In the genomic region with DNA sequence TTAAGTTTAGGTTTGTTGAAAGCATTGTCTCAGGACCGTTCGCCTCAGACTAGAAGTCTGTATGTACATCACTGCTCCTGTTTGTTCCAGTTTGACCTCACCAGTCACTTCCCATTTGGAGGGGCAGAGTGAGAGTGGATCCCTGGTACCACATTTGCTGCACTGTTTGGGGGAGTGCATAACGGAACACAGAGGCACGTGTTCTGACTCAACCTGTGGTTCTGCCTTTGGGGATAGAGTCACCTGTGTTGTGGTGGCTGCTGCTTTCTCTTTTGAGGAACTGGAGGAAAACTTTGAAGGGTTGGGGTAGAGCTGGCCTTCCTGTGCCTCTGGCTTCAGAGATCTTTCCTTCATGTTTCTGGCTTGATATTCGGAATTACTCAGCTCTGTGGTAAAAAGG, we compare ENCODE assay signal across 8 mouse cellular contexts. TPM values are rescaled to one million over a fixed set of nuclear protein-coding genes. Genes with fewer than 3 reads are reported as not detected.
A peak's percentile ranks its signal among the peaks of the same experiment; 100 is the strongest.
DNase-seq lines count a peak whose midpoint lies in the region; ATAC-seq and TF ChIP-seq lines count a peak whose summit lies in the region.
"Had no signal": no experiment of that assay in that cellular context is flagged by ENCODE, and none has a peak within 500 bp of the region (broad histone marks: within the 10 kb centered on the region; RNA-seq: fewer than 3 reads in every experiment).

No protein-coding gene starts in this region.

- H3K4me1 ChIP-seq in thymus, adult 2 months (replicated peaks; ENCODE audit: control insufficient read depth, insufficient read depth, low read length) = peaks cover 25% of the 10 kb centered on the region
- peaks cover 34% of the 10 kb centered on the region for H3K4me1 ChIP-seq in megakaryocyte, embryonic 14.5 days

- peak; percentile 51 to 60 for ATAC-seq in hematopoietic stem cell, adult 5-6 weeks (replicated peaks in 1 of 2; ENCODE audit: insufficient read depth in 1 of 2, low FRiP score in 2 of 2, low TSS enrichment in 1 of 2, low read depth in 1 of 2, poor library complexity in 2 of 2, severe bottlenecking in 2 of 2)

- TF ChIP-seq CTCF in thymus, adult 2 months (IDR thresholded peaks at IDR 0.05; ENCODE audit: borderline replicate concordance, control insufficient read depth, extremely low read depth, insufficient read depth, low read length, poor library complexity) = no peak

- no peaks in the 10 kb centered on the region for H3K36me3 ChIP-seq in thymus, adult 2 months (ENCODE audit: control insufficient read depth, insufficient read depth, low read length)
- no peaks in the 10 kb centered on the region for H3K36me3 ChIP-seq in megakaryocyte, embryonic 14.5 days (replicated peaks; ENCODE audit: low read length)

- TF ChIP-seq POLR2A in thymus, adult 2 months (IDR thresholded peaks at IDR 0.05; ENCODE audit: control insufficient read depth, extremely low read depth, insufficient read depth, low read length, poor library complexity) = no peak

- peaks cover 2% of the 10 kb centered on the region for H3K9me3 ChIP-seq in megakaryocyte, embryonic 14.5 days

- no peak overlapping the region for H3K4me3 ChIP-seq in thymus, adult 2 months (ENCODE audit: control insufficient read depth, insufficient read depth, low read length)
- H3K4me3 ChIP-seq in megakaryocyte, embryonic 14.5 days (replicated peaks) = peak overlapping the region; percentile 71

- 5% methylated on average over 5 of the region's 5 CpGs for WGBS in thymus, adult 2 months

- no peaks in the 10 kb centered on the region; the same call in 1 of the 2 replicates for H3K27me3 ChIP-seq in thymus, adult 2 months (ENCODE audit: control insufficient read depth, insufficient read depth, low read length)
- peaks cover 76% of the 10 kb centered on the region for H3K27me3 ChIP-seq in megakaryocyte, embryonic 14.5 days (replicated peaks)

- peak; percentile 15 for DNase-seq in thymus, postnatal 4 days
- DNase-seq in thymus, adult 2 months = no peak
- no peak for DNase-seq in layer of hippocampus, postnatal 10 days (ENCODE audit: low spot score in 2 of 2)
- no peak for DNase-seq in layer of hippocampus, adult 18-20 months (ENCODE audit: low spot score in 2 of 2)
- DNase-seq in urinary bladder, postnatal 10 days (ENCODE audit: low spot score) = no peak

- H3K27ac ChIP-seq in thymus, adult 2 months (ENCODE audit: control insufficient read depth, insufficient read depth, low read length) = no peak overlapping the region

RNA-seq across cellular contexts. Expression of a gene that starts 2.2 kb away (rescaled TPM):
- polyA plus RNA-seq in thymus, adult 2 months (2012; rRNA removed) = 7.7 and 8.3 TPM in 2 replicates
- 1.2 and 8.4 TPM in 2 replicates for total RNA-seq in hematopoietic stem cell, adult 5-6 weeks (2017)
- polyA plus RNA-seq in megakaryocyte, embryonic 14.5 days (2012; ENCODE audit: insufficient read depth, low replicate concordance) = 0.81 and 0.87 TPM in 2 replicates
- total RNA-seq in layer of hippocampus, postnatal 10 days (2021) = 10 to 100 TPM; 10.2 to 12.6 TPM
- total RNA-seq in layer of hippocampus, adult 18-20 months (2021) = 10 to 100 TPM; 11.3 to 13.5 TPM

RNA-seq across cellular contexts. Expression of a gene that starts 38.7 kb away (rescaled TPM):
- 0.16 and 0.17 TPM in 2 replicates for polyA plus RNA-seq in thymus, adult 2 months (2012; rRNA removed)
- not detected in 2 replicates for total RNA-seq in hematopoietic stem cell, adult 5-6 weeks (2017)
- not detected in 2 replicates for polyA plus RNA-seq in megakaryocyte, embryonic 14.5 days (2012; ENCODE audit: insufficient read depth, low replicate concordance)
- not detected for total RNA-seq in layer of hippocampus, postnatal 10 days (2021)
- not detected for total RNA-seq in layer of hippocampus, adult 18-20 months (2021)

RNA-seq across cellular contexts. Expression of a gene that starts 40.7 kb away (rescaled TPM):
- polyA plus RNA-seq in thymus, adult 2 months (2012; rRNA removed) = 9.2 and 9.4 TPM in 2 replicates
- total RNA-seq in hematopoietic stem cell, adult 5-6 weeks (2017) = 3.6 and 5.6 TPM in 2 replicates
- 0.72 TPM in 1 of 2 replicates, not detected in the other for polyA plus RNA-seq in megakaryocyte, embryonic 14.5 days (2012; ENCODE audit: insufficient read depth, low replicate concordance)
- 10 to 100 TPM; 22.7 to 26.5 TPM for total RNA-seq in layer of hippocampus, postnatal 10 days (2021)
- 10 to 100 TPM; 20.2 to 21.4 TPM for total RNA-seq in layer of hippocampus, adult 18-20 months (2021)

RNA-seq across cellular contexts. Expression of a gene that starts 46.9 kb away (rescaled TPM):
- polyA plus RNA-seq in thymus, adult 2 months (2012; rRNA removed) = 3.3 and 5.3 TPM in 2 replicates
- 1.8 and 2.3 TPM in 2 replicates for total RNA-seq in hematopoietic stem cell, adult 5-6 weeks (2017)
- 0.09 and 0.70 TPM in 2 replicates for polyA plus RNA-seq in megakaryocyte, embryonic 14.5 days (2012; ENCODE audit: insufficient read depth, low replicate concordance)
- 1 to 10 TPM; 4.4 to 4.8 TPM for total RNA-seq in layer of hippocampus, postnatal 10 days (2021)
- total RNA-seq in layer of hippocampus, adult 18-20 months (2021) = 1 to 10 TPM; 4.8 to 5.9 TPM
- total RNA-seq: monocyte, adult 5-6 weeks had no signal
